Mouse (Mus musculus) ES-Bruce4 (cell line): ENCODE data around the gene Tspan4.

Source experiments
- CTCF ChIP-seq: IDR thresholded peaks from one replicate; pipeline ENCODE4 v1.8.1; 2011; ENCODE audit warnings: low read depth, low read length
- EP300 ChIP-seq: IDR thresholded peaks from 2 replicates; pipeline ENCODE4 v1.6.1; 2011; ENCODE audit warnings: low read depth, low read length; ENCODE audit not compliant: insufficient read depth
- POLR2A ChIP-seq: IDR thresholded peaks from one replicate; pipeline ENCODE4 v1.8.1; 2011; ENCODE audit warnings: low read length; ENCODE audit not compliant: insufficient read depth

GRCm38 (mm10) chr7:141466045-141466394 lies 9.0 kb upstream of the Tspan4 start:
- TF ChIP-seq POLR2A, result no peak
- no peak for TF ChIP-seq CTCF
- no peak for TF ChIP-seq EP300
